Mouse (Mus musculus): ENCODE measurements at regions not wholly inside any gene's neighbourhood (a gene's known extent, or its start where the extent isn't known, plus 50 kb on each side); places are given as distances from the start of the nearest gene placed in this dataset.

DNA sequence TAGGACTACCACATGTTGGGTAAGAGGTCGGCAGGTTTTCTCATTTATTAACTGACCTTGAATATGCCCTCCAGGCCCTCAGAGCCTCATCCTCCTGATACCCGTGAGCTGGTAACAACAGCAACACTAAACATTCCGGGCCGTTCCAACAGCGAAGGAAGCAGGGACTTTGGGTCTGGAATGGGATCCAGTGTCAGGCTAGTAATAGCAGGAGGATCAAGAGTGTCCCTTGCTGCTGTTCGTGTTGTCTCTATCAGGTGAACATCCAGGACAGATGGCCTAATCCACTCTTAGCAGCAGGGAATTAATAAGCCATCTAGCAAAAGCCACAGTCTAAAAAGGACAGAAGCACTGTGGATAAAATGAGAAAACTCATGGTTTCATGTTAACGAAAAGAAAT lies 106.7 kb downstream of the Cpeb2 start:
- no peak for DNase-seq

DNA sequence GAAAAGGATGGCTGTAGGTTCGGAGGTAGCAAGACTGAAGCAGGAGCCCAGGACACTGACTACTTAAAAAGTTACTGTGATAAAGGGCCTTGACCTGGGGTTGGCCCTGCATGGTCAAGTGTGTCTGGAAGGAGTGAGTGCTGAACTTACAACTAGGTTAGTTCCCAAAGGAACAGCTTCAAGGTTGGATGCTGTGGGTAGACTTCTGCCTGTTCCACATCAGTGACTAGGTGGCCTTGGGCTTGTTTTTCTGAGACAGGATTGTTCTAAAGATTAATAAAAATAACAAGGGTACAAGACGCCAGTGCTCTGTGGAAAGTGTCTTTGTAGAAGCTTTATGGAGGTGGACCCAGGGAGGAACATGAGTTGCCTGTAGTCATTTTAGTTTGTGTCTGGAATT lies 108.5 kb downstream of the Cpeb2 start:
- DNase-seq, result no peak

DNA sequence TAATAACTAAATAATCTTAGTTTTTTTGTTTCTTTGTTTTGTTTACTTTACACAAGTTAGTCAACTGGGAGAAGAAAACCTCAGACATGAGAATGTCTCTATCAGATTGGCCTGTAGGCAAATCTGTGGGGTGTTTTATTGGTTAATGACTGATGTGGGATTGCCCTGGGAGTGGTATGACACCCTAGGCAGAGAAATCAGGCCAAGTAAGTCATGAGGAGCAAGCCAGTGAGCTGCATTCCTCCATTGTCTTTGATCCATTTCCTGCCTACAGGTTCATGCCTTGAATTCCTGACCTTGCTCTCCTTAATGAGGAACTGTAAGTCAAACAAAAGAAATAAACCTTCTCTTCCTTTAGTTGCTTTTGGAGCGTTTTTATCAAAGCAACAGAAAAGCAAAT lies 111.5 kb downstream of the Cpeb2 start:
- no peak for DNase-seq

GRCm38 (mm10) chr5:43350987-43351386 lies 118.0 kb downstream of the Cpeb2 start:
- no peak for DNase-seq

- DNase-seq, result no peak
Observed at GRCm38 (mm10) chr5:43353021-43353990, 120.3 kb downstream of the Cpeb2 start.

GRCm38 (mm10) chr5:43354351-43354942 lies 121.5 kb downstream of the Cpeb2 start:
- DNase-seq, result peak in 1 of 2 experiments; percentile 17

DNA sequence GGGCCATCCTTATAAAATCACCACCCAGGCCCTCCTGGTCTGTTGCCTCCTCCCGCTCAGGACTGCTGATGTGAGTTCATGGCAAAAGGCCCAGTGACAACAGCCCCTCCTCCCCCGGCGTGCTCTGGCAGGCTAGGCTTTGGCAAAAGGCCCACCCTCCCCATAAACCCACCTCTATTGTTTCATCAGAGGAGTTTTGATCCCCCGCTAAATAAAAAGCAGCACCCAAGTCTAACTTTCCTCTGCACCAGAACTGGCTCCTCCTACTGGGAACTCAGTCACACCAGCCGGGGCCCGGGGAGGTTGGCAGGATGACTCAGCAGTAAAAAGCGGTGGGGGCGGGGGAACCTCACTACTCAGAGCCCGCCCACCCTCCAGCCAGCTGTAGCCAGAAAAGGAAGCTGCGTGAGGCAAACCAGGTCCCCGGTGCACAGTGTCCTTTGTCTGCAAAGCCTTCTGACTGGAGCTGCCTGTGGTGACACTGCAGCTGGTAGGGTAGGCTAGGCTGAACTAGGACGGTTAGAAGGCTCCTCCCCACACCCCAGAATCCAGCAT lies 122.1 kb downstream of the Cpeb2 start:
- peak; percentile 87 to 90 for DNase-seq

DNA sequence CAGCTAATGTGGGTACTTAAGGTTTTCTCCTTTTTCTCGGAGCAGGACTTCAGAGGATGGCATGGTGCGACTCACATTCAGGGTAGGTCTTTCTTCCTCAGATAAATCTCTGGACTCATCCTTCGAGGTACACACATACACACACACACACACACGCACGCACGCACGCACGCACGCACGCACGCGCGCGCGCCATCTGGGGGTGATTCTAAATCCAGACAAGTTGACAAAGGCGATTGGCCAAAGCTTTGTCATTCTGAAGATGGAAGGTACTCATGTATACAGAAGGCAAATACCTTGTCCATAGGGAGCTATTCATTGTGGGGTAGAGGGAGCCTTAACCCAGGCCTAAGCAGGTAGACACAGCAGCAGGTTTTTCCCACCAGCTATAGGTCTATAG lies 122.9 kb downstream of the Cpeb2 start:
- DNase-seq, result no peak

- DNase-seq, result no peak
Observed at GRCm38 (mm10) chr5:43357100-43357680, 124.2 kb downstream of the Cpeb2 start.

GRCm38 (mm10) chr5:43357901-43358300 lies 124.9 kb downstream of the Cpeb2 start:
- DNase-seq, result no peak

GRCm38 (mm10) chr5:43358928-43359765 lies 126.2 kb downstream of the Cpeb2 start:
- DNase-seq, result no peak

DNA sequence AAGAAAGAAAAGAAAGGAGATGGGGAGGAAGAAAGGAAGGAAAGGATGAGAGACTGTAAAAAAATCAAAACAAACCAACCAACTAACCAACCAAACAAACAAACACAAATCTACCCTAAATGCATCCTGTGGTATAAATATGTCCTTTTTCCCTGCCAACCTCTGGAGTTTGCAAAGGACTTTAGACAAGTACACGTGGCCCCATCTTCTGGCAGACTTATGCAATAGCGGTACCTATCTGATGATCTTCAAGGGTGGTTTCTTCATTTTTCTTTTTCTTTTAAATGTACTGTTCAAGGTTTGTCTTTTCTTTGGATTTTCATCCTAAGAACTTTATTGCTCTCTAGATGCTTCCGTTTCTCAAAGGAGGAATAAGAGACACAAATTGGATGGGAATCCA lies 127.3 kb downstream of the Cpeb2 start:
- DNase-seq, result peak in 1 of 2 experiments; percentile 53

DNA sequence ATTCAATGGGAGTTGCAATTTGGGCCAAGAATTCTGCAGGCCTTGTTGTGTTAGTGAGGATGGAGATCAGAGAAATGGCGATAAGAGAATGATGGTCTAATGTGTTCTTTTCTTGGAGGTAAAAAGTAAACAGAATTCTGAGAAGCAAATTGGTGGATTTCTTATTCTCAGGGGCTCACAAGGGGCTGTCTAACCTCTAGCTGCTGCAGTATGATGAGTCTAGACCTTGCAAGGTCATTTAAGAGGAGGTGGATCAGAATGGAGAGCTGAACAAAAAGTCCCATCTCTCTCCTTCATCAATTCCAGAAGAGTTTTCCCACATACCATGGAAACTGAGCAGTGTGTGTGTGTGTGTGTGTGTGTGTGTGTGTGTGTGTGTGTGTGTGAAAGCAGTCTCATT lies 128.1 kb downstream of the Cpeb2 start:
- DNase-seq, result no peak

- no peak for DNase-seq
Observed at GRCm38 (mm10) chr5:43372385-43372784, 139.4 kb downstream of the Cpeb2 start.

DNA sequence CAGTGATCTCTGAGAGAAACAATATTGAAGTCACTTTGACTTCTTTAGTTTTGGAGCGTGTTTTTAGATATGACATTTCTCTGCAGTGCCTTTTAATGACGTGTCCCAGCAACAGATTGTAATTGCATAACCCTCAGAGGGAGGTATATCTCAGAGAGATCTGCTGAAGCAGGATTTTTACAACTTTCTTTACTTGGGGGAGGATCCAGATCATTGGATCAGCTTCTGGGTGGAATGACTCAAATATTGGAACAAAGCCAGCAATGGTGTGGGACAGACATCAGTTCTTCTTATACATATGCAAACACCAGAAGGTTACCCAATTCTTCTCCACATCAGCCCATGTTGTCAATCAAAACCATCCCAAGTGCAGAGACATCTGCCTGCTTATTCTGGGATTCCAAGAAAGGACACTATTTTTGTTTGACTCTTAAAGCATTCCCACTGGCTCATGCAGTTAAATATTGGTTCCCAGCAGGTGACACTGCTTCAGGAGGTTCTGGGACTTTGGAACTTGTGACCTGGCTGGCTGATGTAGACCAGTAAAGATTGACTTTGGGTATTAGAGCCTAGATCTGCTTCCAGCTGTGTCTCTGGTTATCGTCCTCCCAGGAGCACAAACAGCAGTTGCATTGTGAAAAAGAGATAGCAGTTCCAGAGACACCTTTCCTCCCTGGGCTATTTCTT lies 130.5 kb upstream of the C1qtnf7 start:
- DNase-seq, result no peak

DNA sequence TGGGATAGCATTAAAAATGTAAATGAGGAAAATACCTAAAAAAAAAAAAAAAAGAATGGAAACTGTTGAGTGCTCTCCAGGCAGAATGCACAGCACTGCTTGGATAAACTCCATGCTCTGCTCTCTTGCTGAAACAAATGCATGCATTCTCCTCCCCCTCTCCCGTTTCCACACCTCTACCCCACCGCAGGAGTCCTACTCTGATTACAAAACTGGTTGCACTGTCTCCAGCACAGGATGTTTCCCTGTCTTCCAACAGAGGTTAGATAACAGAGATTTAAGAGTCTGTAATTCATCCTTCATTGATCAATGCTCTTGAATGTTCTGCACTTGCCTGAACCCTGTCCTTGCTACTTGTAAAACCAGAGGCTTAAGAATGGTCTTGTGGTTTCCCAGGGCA lies 124.3 kb upstream of the C1qtnf7 start:
- no peak for DNase-seq

DNA sequence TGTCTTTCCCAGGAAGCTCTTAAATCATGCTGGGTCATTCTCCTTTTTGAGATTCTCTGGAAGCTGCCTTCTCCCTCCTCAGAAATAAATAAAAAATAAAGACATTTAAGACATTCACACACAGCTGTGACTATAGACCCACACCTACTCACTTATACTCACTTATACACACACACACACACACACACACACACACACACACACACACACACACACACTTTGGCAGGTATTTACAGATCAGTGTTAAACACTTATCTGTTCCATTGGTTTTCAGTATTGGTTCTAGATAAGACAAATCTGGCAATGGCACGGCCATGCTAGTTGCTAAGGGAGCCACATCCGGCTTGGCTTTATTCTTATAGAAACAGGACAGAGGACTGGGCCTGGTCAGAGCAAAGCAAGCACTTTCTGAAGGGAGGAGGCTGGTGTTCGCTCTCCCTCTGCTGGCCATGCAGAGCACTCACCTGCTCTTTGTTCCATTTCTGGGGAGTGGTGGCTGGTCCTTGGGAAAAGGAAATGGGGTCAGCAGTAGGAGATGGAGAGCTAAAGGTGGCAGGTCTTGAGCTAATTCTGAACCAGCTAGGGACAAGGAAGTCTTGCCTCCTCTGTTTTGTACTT lies 123.8 kb upstream of the C1qtnf7 start:
- peak; percentile 38 to 44 for DNase-seq

DNA sequence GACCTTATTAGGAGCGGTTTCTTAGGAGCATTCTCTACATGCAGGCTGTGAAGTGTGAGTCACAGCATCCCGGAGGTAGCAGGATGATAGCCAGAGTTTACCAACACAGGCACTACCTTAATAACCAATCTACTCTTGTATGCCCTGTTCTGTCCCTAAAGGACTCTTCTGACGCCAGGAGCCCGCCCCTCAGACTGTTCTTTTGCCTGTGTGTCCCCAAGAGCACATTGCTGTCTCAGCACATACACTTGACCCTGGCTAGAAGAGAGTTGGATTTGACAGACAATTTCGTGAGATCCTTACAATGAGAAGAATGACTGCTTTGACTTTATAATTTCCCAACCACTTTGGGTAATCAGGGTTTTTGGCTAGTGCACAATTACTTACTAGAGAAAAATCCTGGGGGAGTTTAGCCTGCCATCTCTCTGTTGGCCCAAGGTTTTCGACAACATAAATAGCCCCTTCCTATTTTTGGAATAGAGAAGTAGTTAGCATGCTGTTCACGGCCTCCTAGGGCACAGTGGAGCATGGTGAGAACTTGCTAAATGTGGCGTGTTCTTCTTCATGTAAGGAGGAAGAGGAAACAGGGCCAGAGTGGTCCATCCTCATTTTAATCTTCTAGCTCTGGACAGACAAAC lies 122.3 kb upstream of the C1qtnf7 start:
- DNase-seq, result no peak

DNA sequence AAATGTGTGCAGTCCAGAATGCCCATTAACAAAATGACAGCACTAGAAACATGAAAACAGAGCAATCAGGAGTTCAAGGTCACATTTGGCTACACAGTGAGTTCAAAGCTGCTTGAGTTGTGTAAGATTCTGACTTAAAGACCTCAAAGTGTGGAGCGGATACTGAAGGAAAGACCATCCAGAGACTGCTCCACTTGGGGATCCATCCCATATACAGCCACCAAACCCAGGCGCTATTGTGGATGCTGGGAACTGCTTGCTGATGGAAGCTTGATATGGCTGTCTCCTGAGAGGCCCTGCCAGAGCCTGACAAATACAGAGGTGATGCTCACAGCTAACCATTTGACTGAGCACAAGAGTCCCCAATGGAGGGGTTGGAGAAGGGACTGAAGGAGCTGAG lies 98.1 kb upstream of the C1qtnf7 start:
- DNase-seq, result no peak

Measured in heart, adult 18-20 months (tissue).